Mouse (Mus musculus) hindlimb bud, embryonic 11.5 days (tissue): ENCODE data around the gene 2900092C05Rik.

Experiments used
- DNase-seq: peaks from one replicate; pipeline ENCODE4 v3.0.0-alpha.2; 2012; ENCODE audit warnings: low read depth, low spot score; ENCODE audit errors: extremely low spot score

The 2900092C05Rik gene

GRCm38 (mm10) chr7:12512217-12512616 lies at the start of gene 2900092C05Rik:
Gene 2900092C05Rik, plus strand, starts transcription at chr7:12512517.
- no peak for DNase-seq

- DNase-seq = peak; percentile 68
Observed at GRCm38 (mm10) chr7:12478158-12479008, 33.9 kb upstream of the 2900092C05Rik start, which contains the start of gene Zfp606. Gene Zfp606, plus strand, starts transcription at chr7:12478293.

- no peak for DNase-seq
Observed at GRCm38 (mm10) chr7:12479009-12479346, 33.3 kb upstream of the 2900092C05Rik start.

- no peak for DNase-seq
Observed at GRCm38 (mm10) chr7:12479525-12479924, 32.8 kb upstream of the 2900092C05Rik start.

- no peak for DNase-seq
Observed at GRCm38 (mm10) chr7:12483771-12484170, 28.5 kb upstream of the 2900092C05Rik start.

GRCm38 (mm10) chr7:12485956-12486355 lies 26.4 kb upstream of the 2900092C05Rik start:
- no peak for DNase-seq

GRCm38 (mm10) chr7:12486691-12487090 lies 25.6 kb upstream of the 2900092C05Rik start:
- no peak for DNase-seq

GRCm38 (mm10) chr7:12510913-12511312 lies 1.4 kb upstream of the 2900092C05Rik start:
- no peak for DNase-seq
